Mouse (Mus musculus) olfactory bulb, adult 2 months (tissue): ENCODE results near the gene Car6.
A peak's percentile ranks its signal among the peaks of the same experiment; 100 is the strongest.

ENCODE experiments used
- CTCF ChIP-seq: fragments of 200-500 bp; IDR thresholded peaks from 2 replicates; pipeline ENCODE4 v1.5.1; 2012; ENCODE audit warnings: low read depth, mild to moderate bottlenecking, low read length, moderate library complexity; ENCODE audit not compliant: insufficient read depth
- POLR2A ChIP-seq: fragments of 200-500 bp; IDR thresholded peaks from 2 replicates; pipeline ENCODE4 v1.6.1; 2012; ENCODE audit warnings: mild to moderate bottlenecking, low read depth, low read length, moderate library complexity; ENCODE audit not compliant: insufficient read depth

DNA sequence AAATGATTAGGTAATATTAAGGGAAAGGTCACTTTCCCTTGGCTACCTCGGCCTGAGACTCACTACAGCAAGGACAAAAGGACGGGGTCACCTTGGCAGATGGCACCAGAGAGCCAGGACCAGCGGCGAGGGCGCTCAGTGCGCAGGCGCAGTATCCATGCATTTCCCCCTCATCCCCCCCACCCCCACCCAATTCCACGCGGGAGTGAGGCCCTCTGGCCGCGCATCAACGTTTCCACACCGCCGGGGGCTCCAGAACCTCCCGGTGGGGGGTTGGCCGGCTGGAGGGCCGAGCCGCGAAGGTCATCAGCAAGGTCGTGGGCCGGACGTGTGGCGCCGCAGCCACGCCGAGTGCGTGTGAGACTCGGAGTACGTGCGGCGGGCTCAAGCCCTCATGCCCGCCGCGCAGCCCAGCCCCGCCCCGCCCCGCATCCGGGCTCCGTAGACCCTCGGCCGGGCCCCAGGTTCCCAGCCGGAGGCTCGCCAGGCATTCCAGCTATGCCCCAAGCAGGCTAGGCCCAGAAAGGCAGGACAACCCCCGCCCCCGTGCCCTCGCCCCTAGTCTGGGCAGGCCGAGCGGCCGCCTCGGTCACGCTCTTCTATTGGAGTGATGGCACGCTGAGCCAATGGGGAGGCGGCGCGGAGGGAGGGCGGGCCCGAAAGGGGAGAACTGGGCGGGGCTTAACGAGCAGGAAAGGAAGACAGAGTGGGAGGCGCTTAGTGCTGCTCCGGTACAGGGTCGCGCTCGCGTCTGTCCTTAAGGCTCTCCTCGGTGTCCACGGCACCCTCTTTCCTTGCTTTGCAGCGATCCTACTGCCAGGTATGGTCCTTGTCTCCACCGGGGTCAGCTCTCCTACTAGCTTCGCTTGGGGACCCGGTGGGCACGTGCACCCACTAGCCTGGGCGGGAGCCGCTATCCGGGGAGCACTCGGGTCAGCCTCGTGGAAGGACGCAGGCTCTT is 35.7 kb upstream of the Car6 start, which contains the start of gene Eno1:
- TF ChIP-seq CTCF, result no peak
- peak; percentile 29 for TF ChIP-seq POLR2A
